Mouse (Mus musculus): Measurements from ENCODE around the gene Gm17190. TPM values are rescaled to one million over a fixed set of nuclear protein-coding genes. Genes with fewer than 3 reads are reported as not detected.

Gene Gm17190
- polyA plus RNA-seq, 1 experiment from 2014 or later: 0.63 TPM

Other genes starting within 250 kb of the Gm17190 start
- 3.8 and 4.4 TPM in 2 replicates for gene Iqgap2, start 190.1 kb upstream of the Gm17190 start, polyA plus RNA-seq (2014; fragmentation: Nextera tagmentation; extraction: Ambion mirVana)
- gene Gm20075, start 678 bp upstream of the Gm17190 start, polyA plus RNA-seq (2014; fragmentation: Nextera tagmentation; extraction: Ambion mirVana): 22.0 and 27.0 TPM in 2 replicates
- 50.2 and 55.7 TPM in 2 replicates for gene Sv2c, start 50.5 kb downstream of the Gm17190 start, polyA plus RNA-seq (2014; fragmentation: Nextera tagmentation; extraction: Ambion mirVana)